Mouse (Mus musculus): ENCODE measurements at regions not wholly inside any gene's neighbourhood (a gene's known extent, or its start where the extent isn't known, plus 50 kb on each side); places are given as distances from the start of the nearest gene placed in this dataset.

DNA sequence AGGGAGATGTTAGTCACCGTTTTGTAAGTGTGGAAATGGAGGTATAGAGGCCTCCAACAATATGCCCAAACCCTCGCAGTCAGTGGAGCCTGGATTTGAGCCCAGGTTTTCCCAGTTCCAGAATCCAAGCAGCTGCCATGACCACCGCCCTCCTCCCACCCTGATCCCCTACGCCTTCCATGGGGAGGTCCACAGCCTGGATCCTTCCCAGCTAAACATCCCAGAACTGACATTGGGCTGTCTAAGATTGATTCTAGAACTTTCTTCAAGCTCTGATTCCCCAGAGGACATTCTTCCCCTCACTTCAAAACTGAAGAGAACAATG is 199.2 kb downstream of the Bcl2l11 start:
- TF ChIP-seq CTCF (IDR thresholded peaks at IDR 0.05; ENCODE audit: low read depth, low read length): no peak
- TF ChIP-seq POLR2A (IDR thresholded peaks at IDR 0.05; ENCODE audit: borderline replicate concordance, low read depth, low read length): no peak

All from bone marrow macrophage, adult 2 months (primary cell).